Mouse (Mus musculus) embryonic fibroblast, embryonic 13.5 days (primary cell): ENCODE data around the gene Snx15. TPM values are rescaled to one million over a fixed set of nuclear protein-coding genes. Genes with fewer than 3 reads are reported as not detected.

Source experiments
- H3K27ac ChIP-seq: 2 replicates; pipeline ENCODE4 v1.5.1; 2012; ENCODE audit warnings: low read length, control low read depth, inconsistent platforms; ENCODE audit not compliant: insufficient read depth
- H3K4me1 ChIP-seq: 2 replicates; pipeline ENCODE4 v1.6.1; 2011; ENCODE audit warnings: low read length; ENCODE audit not compliant: control insufficient read depth, insufficient read depth
- H3K4me3 ChIP-seq: 2 replicates; pipeline ENCODE4 v1.5.1; 2011; ENCODE audit warnings: mild to moderate bottlenecking, control low read depth, low read length; ENCODE audit not compliant: insufficient read depth
- CTCF ChIP-seq: IDR thresholded peaks from 2 replicates; pipeline ENCODE4 v1.5.1; 2011; ENCODE audit warnings: mild to moderate bottlenecking, control low read depth, low read length, moderate library complexity, borderline replicate concordance; ENCODE audit not compliant: insufficient read depth
- POLR2A ChIP-seq: IDR thresholded peaks from 2 replicates; pipeline ENCODE4 v1.6.1; 2011; ENCODE audit warnings: low read depth, mild to moderate bottlenecking, control low read depth, low read length, moderate library complexity
- polyA plus RNA-seq: library from polyadenylated mRNA; stranded (reverse); fragments of >200 nt; gene quantifications from 2 replicates; pipeline ENCODE4 v1.2.4, GENCODE M21; 2011; ENCODE audit warnings: low read depth; ENCODE audit not compliant: missing spikeins, insufficient read length

Snx15 gene
- polyA plus RNA-seq, 1 experiment: 22.6 TPM

DNA sequence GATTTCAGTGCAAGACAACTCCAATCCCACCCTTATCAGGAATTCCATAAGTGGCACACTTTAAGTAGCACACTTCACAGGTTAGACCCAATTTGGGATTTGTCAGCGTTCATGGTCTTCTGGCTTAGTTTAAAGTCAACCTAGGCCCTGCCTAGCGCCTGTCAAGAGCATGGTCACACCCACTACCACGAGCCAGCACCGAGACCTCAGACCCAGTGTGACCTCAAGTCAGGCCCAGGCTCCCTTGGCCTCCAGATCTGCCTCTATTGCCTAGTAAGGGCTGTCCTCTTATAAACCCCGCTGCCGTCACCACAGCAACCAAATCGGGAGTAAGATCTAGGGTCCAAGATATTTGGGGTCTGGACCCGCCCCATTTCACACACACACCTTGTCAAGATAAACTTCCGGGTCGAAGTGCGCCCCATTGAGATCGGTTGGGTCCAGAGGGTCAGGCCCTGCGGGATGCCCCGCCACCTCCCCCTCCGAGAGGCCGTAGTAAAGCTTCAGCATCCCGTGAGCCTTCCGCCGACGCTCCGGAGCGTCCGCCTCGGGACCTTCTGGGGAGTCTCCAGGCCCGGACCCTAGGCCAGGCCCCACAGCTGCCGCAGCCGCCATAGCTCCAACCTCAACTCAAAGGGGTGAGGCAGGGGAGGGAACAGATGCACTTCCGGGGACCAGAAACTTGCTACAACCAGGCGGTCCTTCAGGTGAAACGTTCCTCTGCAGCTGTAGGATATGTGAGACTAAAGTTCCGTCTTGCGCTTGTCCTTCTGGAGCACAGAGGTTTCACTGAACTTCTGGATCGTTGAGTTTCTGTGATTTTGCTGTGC, 51.3 kb downstream of the Snx15 start, which contains the start of gene Vps51:
Gene Vps51, minus strand, starts transcription at position 668 of the 830 bp plus-strand sequence.
- H3K4me1 ChIP-seq: no peaks in the 10 kb centered on the region
- TF ChIP-seq CTCF (no peak), POLR2A (peak; percentile 50)
- peak within 1 kb of the TSS; percentile 64 for H3K4me3 ChIP-seq
- H3K27ac ChIP-seq: peak within 1 kb of the TSS; percentile 62; the same call in 1 of the 2 replicates

DNA sequence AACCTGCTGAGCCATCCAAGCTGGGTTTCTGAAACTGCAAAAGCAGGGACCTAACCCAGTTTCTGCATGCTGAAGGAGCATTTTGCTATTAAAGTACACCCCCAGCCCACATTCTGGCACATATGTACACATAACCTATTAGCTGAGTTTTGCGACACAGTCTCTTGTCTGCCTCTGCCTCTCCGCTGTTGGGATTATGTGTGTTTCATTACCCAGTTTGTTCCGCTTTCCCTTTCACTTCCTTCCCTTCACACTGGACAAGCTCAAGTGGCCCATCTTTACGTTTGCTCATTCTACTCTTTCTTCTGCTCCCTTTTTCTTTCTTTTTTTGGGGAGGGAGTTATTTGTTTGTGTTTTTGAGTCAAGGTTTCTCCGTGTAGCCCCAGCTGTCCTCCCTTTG, 54.2 kb downstream of the Snx15 start:
- no peak for TF ChIP-seq CTCF
- no peak for TF ChIP-seq POLR2A
- H3K4me3 ChIP-seq: no peak overlapping the region

DNA sequence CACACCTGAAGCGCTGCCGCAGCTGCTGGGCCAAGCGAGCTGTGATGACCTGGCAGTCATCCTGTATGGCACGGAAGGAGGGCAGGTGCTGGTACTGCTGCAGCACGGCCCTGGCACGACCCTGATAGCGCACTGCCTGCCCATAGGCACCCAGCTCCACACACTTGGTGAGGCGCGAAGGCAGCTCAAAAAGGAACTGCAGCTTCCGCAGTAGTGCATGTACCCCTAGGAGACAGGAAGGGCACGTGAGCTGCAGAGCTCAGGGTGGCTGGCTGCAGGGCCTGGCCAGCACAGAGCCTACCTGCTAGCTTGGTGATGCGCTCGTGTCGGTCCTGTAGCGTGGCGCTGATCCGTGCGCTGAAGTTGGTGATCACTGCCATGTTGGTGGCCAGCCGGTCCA, 56.8 kb downstream of the Snx15 start:
- TF ChIP-seq POLR2A: no peak
- TF ChIP-seq CTCF: no peak
- H3K4me1 ChIP-seq: no peaks in the 10 kb centered on the region

More for the DNA sequence above, 54.2 kb downstream of the Snx15 start:
- Histone ChIP-seq H3K4me1 (no peaks in the 10 kb centered on the region), H3K27ac (no peak overlapping the region)

DNA sequence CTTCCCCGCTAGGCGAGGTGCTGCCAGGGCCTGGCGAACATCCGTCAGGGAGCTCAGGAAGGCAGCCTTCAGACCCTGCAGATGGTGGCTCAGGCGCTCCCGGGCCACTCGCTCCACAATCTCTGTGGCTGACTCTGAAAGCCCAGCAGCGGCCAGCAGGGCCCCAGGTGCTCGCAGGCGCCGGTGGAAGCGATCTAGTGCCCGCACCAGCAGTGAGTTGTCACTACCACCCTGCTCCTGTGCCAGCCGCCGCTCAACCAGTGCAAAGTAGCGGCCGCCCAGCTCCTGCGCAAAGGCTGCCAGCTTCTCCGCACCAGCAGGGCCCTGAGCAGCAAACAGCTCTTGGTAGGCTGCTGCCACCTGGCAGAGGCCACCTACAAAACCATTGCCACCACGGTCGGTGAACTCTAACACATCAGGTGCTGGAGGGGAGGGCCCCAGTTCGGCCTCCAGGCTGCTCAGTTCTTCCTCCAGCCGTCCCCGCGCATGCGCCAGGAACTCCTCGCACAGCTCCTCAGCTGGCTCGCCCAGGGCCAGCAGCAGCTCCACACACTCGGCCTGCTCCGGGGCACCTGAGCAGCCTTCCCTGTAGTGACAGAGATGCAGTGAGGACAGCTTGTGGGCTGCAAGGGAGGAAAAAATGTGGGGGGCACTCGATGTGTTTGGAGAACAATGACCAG, 57.4 kb downstream of the Snx15 start:
- H3K4me1 ChIP-seq: no peaks in the 10 kb centered on the region
- TF ChIP-seq CTCF (no peak), POLR2A (no peak)
- no peak overlapping the region for H3K4me3 ChIP-seq
- H3K27ac ChIP-seq: no peak overlapping the region

More for the DNA sequence above, 56.8 kb downstream of the Snx15 start:
- H3K4me3 ChIP-seq: no peak overlapping the region
- no peak overlapping the region for H3K27ac ChIP-seq

DNA sequence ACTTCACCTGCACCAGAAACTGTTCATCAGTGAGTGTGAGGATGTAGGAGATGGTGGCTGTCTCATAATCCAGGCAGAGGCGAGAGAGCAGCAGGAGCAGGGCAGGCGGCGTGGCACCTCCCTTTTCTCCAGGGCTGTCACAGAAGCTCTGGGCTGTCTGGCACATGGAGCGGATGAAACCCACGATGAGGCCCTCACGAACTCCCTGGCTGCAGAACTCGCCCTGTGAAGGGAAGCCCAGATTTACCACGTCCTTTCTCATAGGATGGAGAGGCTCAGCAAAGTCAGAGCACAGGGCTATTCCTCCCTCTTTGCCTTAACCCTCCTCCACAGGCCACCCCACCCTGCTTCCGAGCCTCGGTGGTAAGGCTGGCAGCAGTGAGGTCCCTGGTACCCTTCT, 58.3 kb downstream of the Snx15 start:
- Histone ChIP-seq H3K4me1 (no peaks in the 10 kb centered on the region), H3K4me3 (no peak overlapping the region), H3K27ac (no peak overlapping the region)
- TF ChIP-seq CTCF: no peak
- TF ChIP-seq POLR2A: no peak

Other genes with a start within 250 kb of the Snx15 start
- 0.60 and 1.5 TPM in 2 replicates for gene Tigd3, start 234.2 kb downstream of the Snx15 start, polyA plus RNA-seq
- 94.7 and 135 TPM in 2 replicates for gene Dpf2, start 215.3 kb downstream of the Snx15 start, polyA plus RNA-seq
- gene Cdc42ep2, start 203.5 kb downstream of the Snx15 start, polyA plus RNA-seq: 10.4 and 12.1 TPM in 2 replicates
- gene Pola2, start 164.1 kb downstream of the Snx15 start, polyA plus RNA-seq: 19.7 and 29.7 TPM in 2 replicates
- gene Slc22a20, start 142.2 kb downstream of the Snx15 start, polyA plus RNA-seq: not detected in 2 replicates
- gene Capn1, start 112.4 kb downstream of the Snx15 start, polyA plus RNA-seq: 46.5 and 57.1 TPM in 2 replicates
- 36.8 and 40.3 TPM in 2 replicates for gene Syvn1, start 81.7 kb downstream of the Snx15 start, polyA plus RNA-seq
- 24.0 and 25.7 TPM in 2 replicates for gene Mrpl49, start 70.5 kb downstream of the Snx15 start, polyA plus RNA-seq
- 1,065 and 1,194 TPM in 2 replicates for gene Fau, start 70.5 kb downstream of the Snx15 start, polyA plus RNA-seq
- gene Znhit2, start 67.1 kb downstream of the Snx15 start, polyA plus RNA-seq: 8.9 and 9.9 TPM in 2 replicates
- 18.5 and 20.7 TPM in 2 replicates for gene Tm7sf2, start 59.9 kb downstream of the Snx15 start, polyA plus RNA-seq
- 23.2 and 23.5 TPM in 2 replicates for gene Vps51, start 51.1 kb downstream of the Snx15 start, polyA plus RNA-seq
- not detected in 2 replicates for gene Tmem262, start 48.3 kb downstream of the Snx15 start, polyA plus RNA-seq
- 1.6 TPM in 1 of 2 replicates, not detected in the other for gene Gm28374, start 46.0 kb downstream of the Snx15 start, polyA plus RNA-seq
- gene Zfpl1, start 43.3 kb downstream of the Snx15 start, polyA plus RNA-seq: 43.0 and 59.0 TPM in 2 replicates
- 9.4 and 12.9 TPM in 2 replicates for gene Cdca5, start 43.3 kb downstream of the Snx15 start, polyA plus RNA-seq
- gene AC131692.1, start 33.9 kb downstream of the Snx15 start, polyA plus RNA-seq: 0.58 and 0.68 TPM in 2 replicates
- 0.45 and 0.61 TPM in 2 replicates for gene Naaladl1, start 22.5 kb downstream of the Snx15 start, polyA plus RNA-seq
- 13.7 and 16.2 TPM in 2 replicates for gene Sac3d1, start 9.7 kb downstream of the Snx15 start, polyA plus RNA-seq
- not detected in 2 replicates for gene Batf2, start 12.7 kb upstream of the Snx15 start, polyA plus RNA-seq
- gene Arl2, start 13.2 kb upstream of the Snx15 start, polyA plus RNA-seq: 56.2 and 57.6 TPM in 2 replicates
- not detected in 2 replicates for gene Majin, start 56.1 kb upstream of the Snx15 start, polyA plus RNA-seq
- gene Gpha2, start 98.1 kb upstream of the Snx15 start, polyA plus RNA-seq: not detected in 2 replicates
- 26.0 and 33.0 TPM in 2 replicates for gene Ppp2r5b, start 107.6 kb upstream of the Snx15 start, polyA plus RNA-seq
- gene Atg2a, start 113.4 kb upstream of the Snx15 start, polyA plus RNA-seq: 13.0 and 14.3 TPM in 2 replicates
- gene Ehd1, start 148.4 kb upstream of the Snx15 start, polyA plus RNA-seq: 72.9 and 96.4 TPM in 2 replicates
- gene Cdc42bpg, start 178.2 kb upstream of the Snx15 start, polyA plus RNA-seq: 17.0 and 18.6 TPM in 2 replicates
- 36.1 and 37.5 TPM in 2 replicates for gene Men1, start 206.7 kb upstream of the Snx15 start, polyA plus RNA-seq
- gene Map4k2, start 212.8 kb upstream of the Snx15 start, polyA plus RNA-seq: 18.0 and 24.3 TPM in 2 replicates
- gene Sf1, start 235.4 kb upstream of the Snx15 start, polyA plus RNA-seq: 186 and 226 TPM in 2 replicates